Mouse (Mus musculus) embryonic facial prominence, embryonic 14.5 days (tissue): ENCODE measurements around the gene Ms4a13. TPM values are rescaled to one million over a fixed set of nuclear protein-coding genes. Genes with fewer than 3 reads are reported as not detected.

Experiments used
- ATAC-seq: fragments of 200-750 bp; cut with Nextera tagmentation; 2 replicates; pipeline ENCODE4 v1.8.0; 2017; ENCODE audit warnings: low read depth, moderate number of reproducible peaks, moderate TSS enrichment
- DNase-seq: peaks from one replicate; pipeline ENCODE4 v3.0.0-alpha.2; 2015; ENCODE audit warnings: low spot score
- H3K27ac ChIP-seq: fragments of 300-500 bp; sonication (generic); replicated peaks from 2 replicates; pipeline ENCODE4 v1.5.1; 2014; ENCODE audit warnings: low read depth, mild to moderate bottlenecking, low read length, moderate library complexity
- H3K27me3 ChIP-seq: fragments of 300-500 bp; sonication (generic); replicated peaks from 2 replicates; pipeline ENCODE4 v1.6.1; 2014; ENCODE audit warnings: low read length; ENCODE audit not compliant: control insufficient read depth, insufficient read depth
- H3K36me3 ChIP-seq: fragments of 300-500 bp; sonication (generic); 2 replicates; pipeline ENCODE4 v1.6.1; 2014; ENCODE audit warnings: low read length, mixed read lengths; ENCODE audit not compliant: control insufficient read depth, insufficient read depth
- H3K4me1 ChIP-seq: fragments of 300-500 bp; sonication (generic); 2 replicates; pipeline ENCODE4 v1.6.1; 2014; ENCODE audit warnings: antibody characterized with exemption, low read length; ENCODE audit not compliant: control insufficient read depth, insufficient read depth
- H3K4me2 ChIP-seq: fragments of 300-500 bp; sonication (generic); 2 replicates; pipeline ENCODE4 v1.6.1; 2014; ENCODE audit warnings: low read depth, mild to moderate bottlenecking, low read length, moderate library complexity, mixed read lengths
- H3K4me3 ChIP-seq: fragments of 300-500 bp; sonication (generic); 2 replicates; pipeline ENCODE4 v1.5.1; 2014; ENCODE audit warnings: low read depth, mild to moderate bottlenecking, low read length
- H3K9ac ChIP-seq: fragments of 300-500 bp; sonication (generic); 2 replicates; pipeline ENCODE4 v1.6.1; 2014; ENCODE audit warnings: low read depth, mild to moderate bottlenecking, low read length, moderate library complexity, mixed read lengths
- H3K9me3 ChIP-seq: fragments of 300-500 bp; sonication (generic); 2 replicates; pipeline ENCODE4 v1.6.1; 2016; ENCODE audit warnings: low read length; ENCODE audit not compliant: control insufficient read depth
- WGBS: fragments of 180-500 bp; shearing (Covaris S2); extraction: QIAGEN DNeasy Blood & Tissue Kit; methylation state at CpG from one replicate; pipeline ENCODE4 v1.1.7; 2014; 5-methylcytosine and 5-hydroxymethylcytosine counted together
- polyA plus RNA-seq: library from polyadenylated mRNA; unstranded; fragments of >200 nt; fragmentation: Nextera tagmentation; extraction: Ambion mirVana; gene quantifications from 2 replicates; pipeline ENCODE4 v1.2.1, GENCODE M21; 2014

Gene Ms4a13
- polyA plus RNA-seq = not detected in 2 replicates

GRCm38 (mm10) chr19:11196546-11196945 is at the start of gene Ms4a13:
Gene Ms4a13 (minus strand): TSS chr19:11196737.
- DNase-seq (no peak), ATAC-seq (no peak)
- Histone ChIP-seq H3K27me3 (no peaks in the 10 kb centered on the region), H3K4me1 (no peaks in the 10 kb centered on the region), H3K27ac (no peak within 1 kb of the TSS), H3K4me3 (no peak within 1 kb of the TSS), H3K9me3 (no peaks in the 10 kb centered on the region), H3K4me2 (no peak within 1 kb of the TSS), H3K9ac (no peak within 1 kb of the TSS), H3K36me3 (no peaks in the 10 kb centered on the region)
- 61% methylated on average over 12 of the region's 12 CpGs for WGBS

GRCm38 (mm10) chr19:11244230-11244629 is 47.7 kb upstream of the Ms4a13 start:
- ATAC-seq (no peak), DNase-seq (peak; percentile 5)
- no peak overlapping the region for H3K9ac ChIP-seq
- H3K27ac ChIP-seq = no peak overlapping the region
- no peaks in the 10 kb centered on the region for H3K27me3 ChIP-seq
- no peaks in the 10 kb centered on the region for H3K9me3 ChIP-seq
- H3K4me3 ChIP-seq = no peak overlapping the region
- H3K36me3 ChIP-seq = no peaks in the 10 kb centered on the region
- no peaks in the 10 kb centered on the region for H3K4me1 ChIP-seq
- no peak overlapping the region for H3K4me2 ChIP-seq

- Histone ChIP-seq H3K4me2 (no peak overlapping the region), H3K4me3 (no peak overlapping the region), H3K27me3 (no peaks in the 10 kb centered on the region), H3K9me3 (no peaks in the 10 kb centered on the region), H3K4me1 (no peaks in the 10 kb centered on the region), H3K27ac (no peak overlapping the region), H3K9ac (no peak overlapping the region), H3K36me3 (no peaks in the 10 kb centered on the region)
- 57% methylated on average over 5 of the region's 5 CpGs for WGBS
- no peak for ATAC-seq
- no peak for DNase-seq
Observed at GRCm38 (mm10) chr19:11242560-11242959, 46.0 kb upstream of the Ms4a13 start.

GRCm38 (mm10) chr19:11235820-11236219 is 39.3 kb upstream of the Ms4a13 start:
- ATAC-seq = no peak
- no peaks in the 10 kb centered on the region for H3K27me3 ChIP-seq

GRCm38 (mm10) chr19:11234921-11235735 is 38.6 kb upstream of the Ms4a13 start:
- 61% methylated on average over 5 of the region's 5 CpGs for WGBS
- no peak for ATAC-seq

More at GRCm38 (mm10) chr19:11235820-11236219, 39.3 kb upstream of the Ms4a13 start:
- Histone ChIP-seq H3K9me3 (no peaks in the 10 kb centered on the region), H3K4me3 (no peak overlapping the region), H3K27ac (no peak overlapping the region), H3K4me2 (no peak overlapping the region), H3K36me3 (no peaks in the 10 kb centered on the region), H3K9ac (no peak overlapping the region), H3K4me1 (no peaks in the 10 kb centered on the region)
- DNase-seq = no peak

GRCm38 (mm10) chr19:11234244-11234643 is 37.7 kb upstream of the Ms4a13 start:
- no peak for ATAC-seq
- no peak for DNase-seq
- no peaks in the 10 kb centered on the region for H3K4me1 ChIP-seq
- 72% methylated on average over 5 of the region's 5 CpGs for WGBS
- H3K27me3 ChIP-seq = no peaks in the 10 kb centered on the region
- no peak overlapping the region for H3K27ac ChIP-seq
- no peaks in the 10 kb centered on the region for H3K9me3 ChIP-seq
- H3K4me2 ChIP-seq = no peak overlapping the region
- no peak overlapping the region for H3K4me3 ChIP-seq
- no peak overlapping the region for H3K9ac ChIP-seq
- no peaks in the 10 kb centered on the region for H3K36me3 ChIP-seq

More at GRCm38 (mm10) chr19:11234921-11235735, 38.6 kb upstream of the Ms4a13 start:
- DNase-seq = no peak
- no peak overlapping the region for H3K4me3 ChIP-seq
- H3K9me3 ChIP-seq = no peaks in the 10 kb centered on the region
- H3K9ac ChIP-seq = no peak overlapping the region
- H3K36me3 ChIP-seq = no peaks in the 10 kb centered on the region
- H3K4me2 ChIP-seq = no peak overlapping the region
- H3K27me3 ChIP-seq = no peaks in the 10 kb centered on the region
- H3K4me1 ChIP-seq = no peaks in the 10 kb centered on the region
- H3K27ac ChIP-seq = no peak overlapping the region

GRCm38 (mm10) chr19:11232348-11232747 is 35.8 kb upstream of the Ms4a13 start, which contains the start of gene Ms4a12:
Gene Ms4a12 (minus strand): TSS chr19:11232448.
- no peaks in the 10 kb centered on the region for H3K9me3 ChIP-seq
- no peaks in the 10 kb centered on the region for H3K27me3 ChIP-seq
- H3K27ac ChIP-seq = no peak within 1 kb of the TSS
- H3K4me2 ChIP-seq = no peak within 1 kb of the TSS
- H3K36me3 ChIP-seq = no peaks in the 10 kb centered on the region
- no peak within 1 kb of the TSS for H3K9ac ChIP-seq
- H3K4me1 ChIP-seq = no peaks in the 10 kb centered on the region
- H3K4me3 ChIP-seq = no peak within 1 kb of the TSS
- WGBS = 71% methylated on average over 5 of the region's 5 CpGs
- DNase-seq (no peak), ATAC-seq (no peak)

GRCm38 (mm10) chr19:11192552-11192951 is 4.0 kb downstream of the Ms4a13 start:
- H3K9ac ChIP-seq = no peak overlapping the region
- no peaks in the 10 kb centered on the region for H3K9me3 ChIP-seq
- H3K4me2 ChIP-seq = no peak overlapping the region
- ATAC-seq = no peak
- H3K4me1 ChIP-seq = no peaks in the 10 kb centered on the region
- no peaks in the 10 kb centered on the region for H3K36me3 ChIP-seq
- no peak overlapping the region for H3K27ac ChIP-seq
- 72% methylated on average over 1 of the region's 1 CpGs for WGBS
- no peaks in the 10 kb centered on the region for H3K27me3 ChIP-seq
- no peak for DNase-seq
- no peak overlapping the region for H3K4me3 ChIP-seq

- no peaks in the 10 kb centered on the region for H3K36me3 ChIP-seq
- H3K27me3 ChIP-seq = no peaks in the 10 kb centered on the region
- no peak for DNase-seq
- no peak overlapping the region for H3K9ac ChIP-seq
- no peak overlapping the region for H3K4me3 ChIP-seq
- no peak overlapping the region for H3K27ac ChIP-seq
- no peaks in the 10 kb centered on the region for H3K9me3 ChIP-seq
- no peak overlapping the region for H3K4me2 ChIP-seq
- 14% methylated on average over 5 of the region's 5 CpGs for WGBS
- H3K4me1 ChIP-seq = no peaks in the 10 kb centered on the region
- ATAC-seq = no peak
Observed at GRCm38 (mm10) chr19:11184121-11184520, 12.4 kb downstream of the Ms4a13 start.
